Mouse (Mus musculus) heart, adult 2 months (tissue): ENCODE results near the gene Atp1a1. TPM values are rescaled to one million over a fixed set of nuclear protein-coding genes. Genes with fewer than 3 reads are reported as not detected.
A peak's percentile ranks its signal among the peaks of the same experiment; 100 is the strongest.

Experiments used
- DNase-seq, 2 experiments: peaks; one replicate each; pipeline ENCODE4 v3.0.0; 2021
- H3K27ac ChIP-seq: fragments of 200-600 bp; 2 replicates; pipeline ENCODE4 v1.8.1; 2022
- H3K27me3 ChIP-seq: fragments of 200-500 bp; 2 replicates; pipeline ENCODE4 v1.6.1; 2012; ENCODE audit warnings: mild to moderate bottlenecking, low read length, inconsistent platforms, mixed read lengths; ENCODE audit not compliant: control insufficient read depth, insufficient read depth
- H3K36me3 ChIP-seq: fragments of 200-500 bp; 2 replicates; pipeline ENCODE4 v1.6.1; 2012; ENCODE audit warnings: low read length, inconsistent platforms; ENCODE audit not compliant: control insufficient read depth, insufficient read depth
- H3K4me1 ChIP-seq: fragments of 200-500 bp; 2 replicates; pipeline ENCODE4 v1.6.1; 2011; ENCODE audit warnings: low read length; ENCODE audit not compliant: control insufficient read depth, insufficient read depth
- H3K4me3 ChIP-seq: fragments of 200-600 bp; 2 replicates; pipeline ENCODE4 v1.8.1; 2022
- H3K79me2 ChIP-seq: fragments of 200-500 bp; replicated peaks from 2 replicates; pipeline ENCODE4 v1.6.1; 2012; ENCODE audit warnings: mild to moderate bottlenecking, inconsistent platforms, low read length, moderate library complexity, mixed read lengths; ENCODE audit not compliant: control insufficient read depth, insufficient read depth
- H3K9ac ChIP-seq: fragments of 200-500 bp; 2 replicates; pipeline ENCODE4 v1.6.1; 2012; ENCODE audit warnings: low read depth, mild to moderate bottlenecking, control low read depth, inconsistent platforms, low read length, mixed read lengths
- CTCF ChIP-seq: fragments of 200-600 bp; IDR thresholded peaks from 2 replicates; pipeline ENCODE4 v1.8.1; 2022; ENCODE audit warnings: antibody characterized with exemption, mild to moderate bottlenecking, moderate library complexity
- EP300 ChIP-seq: fragments of 200-500 bp; IDR thresholded peaks from 2 replicates; pipeline ENCODE4 v1.6.1; 2011; ENCODE audit warnings: low read depth, low read length, control low read depth; ENCODE audit not compliant: insufficient read depth
- POLR2A ChIP-seq: fragments of 200-500 bp; IDR thresholded peaks from 2 replicates; pipeline ENCODE4 v1.6.1; 2011; ENCODE audit warnings: mild to moderate bottlenecking, low read depth, low read length, control low read depth; ENCODE audit not compliant: insufficient read depth
- WGBS: fragments of 180-500 bp; shearing (Covaris S2); methylation state at CpG from one replicate; pipeline ENCODE4 v1.1.7; 2018; 5-methylcytosine and 5-hydroxymethylcytosine counted together
- intact Hi-C: fragments of 180-260 bp; cut with DNase I; formaldehyde crosslinking; loops from one replicate; pipeline ENCODE4 v1.15.1; 2025
- polyA plus RNA-seq: library from polyadenylated mRNA; depleted of rRNA; stranded (reverse); fragments of >200 nt; gene quantifications from 2 replicates; pipeline ENCODE4 v1.2.3, GENCODE M21; 2012
- total RNA-seq, 2 experiments: library from RNA; stranded (reverse); gene quantifications; 2 replicates each; pipeline ENCODE4 v1.2.3; 2021

Gene Atp1a1
- total and polyA plus RNA-seq, 3 experiments, result 523 to 832 (median 800) TPM

GRCm38 (mm10) chr3:101560841-101561522, 43.5 kb downstream of the Atp1a1 start:
- no peak overlapping the region for H3K27ac ChIP-seq
- H3K4me3 ChIP-seq, result no peak overlapping the region
- H3K9ac ChIP-seq, result no peak overlapping the region
- H3K4me1 ChIP-seq, result peaks cover 1% of the 10 kb centered on the region; the same call in 1 of the 2 replicates
- DNase-seq, result no peak
- no peaks in the 10 kb centered on the region for H3K36me3 ChIP-seq
- 65% methylated on average over 9 of the region's 9 CpGs for WGBS
- intact Hi-C loops, result no loop called here
- TF ChIP-seq EP300 (no peak), CTCF (no peak), POLR2A (no peak)
- no peaks in the 10 kb centered on the region for H3K27me3 ChIP-seq
- H3K79me2 ChIP-seq, result no peaks in the 10 kb centered on the region

- no peak overlapping the region for H3K9ac ChIP-seq
- H3K4me3 ChIP-seq, result no peak overlapping the region
- no peaks in the 10 kb centered on the region for H3K27me3 ChIP-seq
- peaks cover 3% of the 10 kb centered on the region for H3K36me3 ChIP-seq
- no peak for TF ChIP-seq CTCF
- no peak for TF ChIP-seq EP300
- TF ChIP-seq POLR2A, result no peak
- no peak overlapping the region for H3K27ac ChIP-seq
- WGBS, result 77% methylated on average over 2 of the region's 2 CpGs
- H3K79me2 ChIP-seq, result no peaks in the 10 kb centered on the region
- intact Hi-C loops, result no loop called here
- DNase-seq, result no peak
- H3K4me1 ChIP-seq, result peaks cover 7% of the 10 kb centered on the region
These were observed 47.8 kb downstream of the Atp1a1 start for GRCm38 (mm10) chr3:101556712-101557111.

GRCm38 (mm10) chr3:101552621-101553620, 51.6 kb downstream of the Atp1a1 start:
- Histone ChIP-seq H3K27ac (peak overlapping the region; percentile 73), H3K9ac (no peak overlapping the region), H3K79me2 (no peaks in the 10 kb centered on the region), H3K4me3 (no peak overlapping the region), H3K4me1 (peaks cover 11% of the 10 kb centered on the region), H3K27me3 (no peaks in the 10 kb centered on the region), H3K36me3 (peaks cover 3% of the 10 kb centered on the region)
- TF ChIP-seq CTCF (no peak), EP300 (peak; percentile 62; the same call in 1 of the 2 replicates), POLR2A (no peak)
- intact Hi-C loops, result loop anchor here (1.0 kb wide), 1 partner anchor 253 kb away; no protein-coding TSS in a partner anchor
- DNase-seq, result peak in 1 of 2 experiments; percentile 59
- 35% methylated on average over 7 of the region's 7 CpGs for WGBS

- Histone ChIP-seq H3K79me2 (no peaks in the 10 kb centered on the region), H3K9ac (peak overlapping the region; percentile 12; the same call in 1 of the 2 replicates), H3K36me3 (peaks cover 3% of the 10 kb centered on the region), H3K27me3 (no peaks in the 10 kb centered on the region), H3K27ac (peak overlapping the region; percentile 73), H3K4me3 (no peak overlapping the region), H3K4me1 (peaks cover 11% of the 10 kb centered on the region)
- DNase-seq, result peak; percentile 73 to 87
- WGBS, result 17% methylated on average over 26 of the region's 26 CpGs
- intact Hi-C loops, result loop anchor here (1.0 kb wide), 2 partner anchors 44 to 255 kb away; no protein-coding TSS in a partner anchor
- TF ChIP-seq CTCF (no peak), POLR2A (no peak), EP300 (peak; percentile 91)
These were observed 52.8 kb downstream of the Atp1a1 start for GRCm38 (mm10) chr3:101551457-101552230.

GRCm38 (mm10) chr3:101549749-101550148, 54.7 kb downstream of the Atp1a1 start:
- Histone ChIP-seq H3K79me2 (no peaks in the 10 kb centered on the region), H3K27me3 (no peaks in the 10 kb centered on the region), H3K4me1 (peaks cover 8% of the 10 kb centered on the region), H3K4me3 (no peak overlapping the region), H3K9ac (no peak overlapping the region), H3K36me3 (no peaks in the 10 kb centered on the region; the same call in 1 of the 2 replicates), H3K27ac (no peak overlapping the region)
- DNase-seq, result no peak
- intact Hi-C loops, result no loop called here
- TF ChIP-seq CTCF, result no peak
- no peak for TF ChIP-seq POLR2A
- TF ChIP-seq EP300, result no peak
- WGBS, result 81% methylated on average over 5 of the region's 5 CpGs
